Mouse (Mus musculus) kidney, embryonic 15.5 days (tissue): ENCODE measurements around the gene AC129217.1. TPM values are rescaled to one million over a fixed set of nuclear protein-coding genes. Genes with fewer than 3 reads are reported as not detected.

Experiments used
- ATAC-seq: fragments of 200-750 bp; cut with Nextera tagmentation; replicated peaks from 2 replicates; pipeline ENCODE4 v1.8.0; 2017; ENCODE audit warnings: moderate TSS enrichment; ENCODE audit not compliant: low FRiP score
- H3K27ac ChIP-seq: fragments of 300-500 bp; sonication (generic); 2 replicates; pipeline ENCODE4 v1.5.1; 2015; ENCODE audit warnings: mild to moderate bottlenecking, inconsistent platforms
- H3K27me3 ChIP-seq: fragments of 300-500 bp; sonication (generic); 2 replicates; pipeline ENCODE4 v1.6.1; 2015; ENCODE audit warnings: inconsistent platforms
- H3K36me3 ChIP-seq: fragments of 300-500 bp; sonication (generic); 2 replicates; pipeline ENCODE4 v1.6.1; 2015; ENCODE audit warnings: inconsistent platforms
- H3K4me1 ChIP-seq: fragments of 300-500 bp; sonication (generic); 2 replicates; pipeline ENCODE4 v1.6.1; 2015; ENCODE audit warnings: inconsistent platforms
- H3K4me2 ChIP-seq: fragments of 300-500 bp; sonication (generic); 2 replicates; pipeline ENCODE4 v1.6.1; 2015; ENCODE audit warnings: moderate library complexity, mild to moderate bottlenecking, inconsistent platforms
- H3K4me3 ChIP-seq: fragments of 300-500 bp; sonication (generic); replicated peaks from 2 replicates; pipeline ENCODE4 v1.5.1; 2015; ENCODE audit warnings: mild to moderate bottlenecking, inconsistent platforms
- H3K9ac ChIP-seq: fragments of 300-500 bp; sonication (generic); 2 replicates; pipeline ENCODE4 v1.6.1; 2015; ENCODE audit warnings: mild to moderate bottlenecking, inconsistent platforms
- H3K9me3 ChIP-seq: fragments of 300-500 bp; sonication (generic); replicated peaks from 2 replicates; pipeline ENCODE4 v1.6.1; 2016; ENCODE audit warnings: inconsistent platforms
- WGBS: fragments of 180-500 bp; shearing (Covaris S2); methylation state at CpG from one replicate; pipeline ENCODE4 v1.1.7; 2015; ENCODE audit warnings: mixed read lengths; 5-methylcytosine and 5-hydroxymethylcytosine counted together
- microRNA-seq: library from miRNA; unstranded; fragments of <30 nt; microRNA quantifications from one replicate; pipeline ENCODE4, GENCODE M21; 2016
- polyA plus RNA-seq: library from polyadenylated mRNA; unstranded; fragments of >200 nt; fragmentation: Nextera tagmentation; extraction: Ambion mirVana; gene quantifications from 2 replicates; pipeline ENCODE4 v1.2.1, GENCODE M21; 2015

AC129217.1 gene
- polyA plus RNA-seq, 1 experiment from 2014 or later, result not detected

DNA sequence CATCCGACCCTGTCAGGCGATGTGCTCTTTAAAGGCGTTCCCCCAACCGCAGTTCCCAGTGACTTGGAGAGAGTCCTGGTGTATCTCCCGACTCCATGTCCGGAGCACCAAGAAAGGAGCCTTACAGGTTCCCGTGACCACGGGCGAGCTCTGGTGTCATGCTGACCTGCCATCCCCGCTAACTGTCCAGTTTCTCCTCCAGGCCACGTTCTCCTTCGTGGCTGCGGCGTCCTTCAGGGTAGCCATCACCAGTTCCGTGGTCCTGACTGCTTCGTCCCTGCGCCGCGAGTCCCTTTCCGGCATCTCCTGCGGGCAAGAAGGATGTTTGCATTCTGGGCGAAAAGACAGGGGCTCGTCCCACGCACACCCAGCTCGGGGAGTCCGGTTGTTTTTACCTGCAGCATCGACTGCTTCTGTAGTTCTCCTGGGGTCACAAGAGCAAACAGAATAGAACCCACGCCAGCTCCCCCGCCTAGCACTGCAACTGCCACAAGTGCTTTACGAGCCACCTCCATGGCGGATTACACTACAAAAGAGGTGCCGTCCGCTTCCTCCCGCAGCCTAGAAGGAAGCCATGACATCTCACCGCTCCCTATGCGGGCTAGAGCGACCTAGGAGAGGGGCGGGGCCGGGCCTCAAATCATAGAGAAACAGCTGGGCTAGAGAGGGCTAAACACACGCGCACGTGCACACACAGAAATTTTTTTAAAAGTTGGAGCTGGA, 50.9 kb downstream of the AC129217.1 start, which contains the start of gene Uqcc3:
TSS of gene Uqcc3 (minus strand) at position 613 of the 723 bp plus-strand sequence.
- peak; percentile 97 for ATAC-seq
- peaks cover 31% of the 10 kb centered on the region for H3K36me3 ChIP-seq
- peak within 1 kb of the TSS; percentile 79 for H3K4me2 ChIP-seq
- peak within 1 kb of the TSS; percentile 78 for H3K9ac ChIP-seq
- peak within 1 kb of the TSS; percentile 92 for H3K27ac ChIP-seq
- WGBS, result under 1% methylated on average over 42 of the region's 42 CpGs
- H3K9me3 ChIP-seq, result no peaks in the 10 kb centered on the region
- H3K4me1 ChIP-seq, result peaks cover 15% of the 10 kb centered on the region
- H3K27me3 ChIP-seq, result no peaks in the 10 kb centered on the region
- peak within 1 kb of the TSS; percentile 79 for H3K4me3 ChIP-seq

DNA sequence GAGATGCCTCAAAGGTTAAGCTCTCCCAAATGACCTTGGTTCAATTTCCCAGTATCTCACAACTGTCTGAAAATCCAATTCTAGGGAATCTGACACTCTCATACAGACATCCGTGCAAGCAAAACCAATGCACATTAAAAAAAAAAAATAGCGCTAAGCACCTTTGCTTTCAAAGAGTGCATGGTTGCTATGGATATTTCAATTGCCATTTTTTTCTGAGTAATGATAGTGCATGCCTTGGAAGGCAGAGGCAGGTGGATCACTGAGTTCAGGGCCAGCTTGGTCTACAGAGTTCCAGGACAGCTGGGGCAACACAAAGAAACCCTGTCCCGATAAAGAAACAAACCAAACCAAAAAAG, 51.4 kb downstream of the AC129217.1 start:
- no peaks in the 10 kb centered on the region for H3K27me3 ChIP-seq
- peak overlapping the region; percentile 92 for H3K27ac ChIP-seq
- peak overlapping the region; percentile 78 for H3K9ac ChIP-seq
- H3K4me2 ChIP-seq, result peak overlapping the region; percentile 79
- peaks cover 26% of the 10 kb centered on the region for H3K36me3 ChIP-seq
- 12% methylated on average over 3 of the region's 3 CpGs for WGBS
- no peaks in the 10 kb centered on the region for H3K9me3 ChIP-seq
- H3K4me1 ChIP-seq, result peaks cover 15% of the 10 kb centered on the region
- H3K4me3 ChIP-seq, result peak overlapping the region; percentile 79
- no peak for ATAC-seq

- no peak for ATAC-seq
- Histone ChIP-seq H3K27ac (no peak within 1 kb of the TSS), H3K36me3 (peaks cover 3% of the 10 kb centered on the region; the same call in 1 of the 2 replicates), H3K4me2 (no peak within 1 kb of the TSS), H3K9ac (no peak within 1 kb of the TSS), H3K4me3 (no peak within 1 kb of the TSS), H3K27me3 (no peaks in the 10 kb centered on the region), H3K9me3 (no peaks in the 10 kb centered on the region), H3K4me1 (peaks cover 27% of the 10 kb centered on the region)
- 77% methylated on average over 3 of the region's 3 CpGs for WGBS
Measured at GRCm38 (mm10) chr19:8883616-8884015, 54.0 kb downstream of the AC129217.1 start, which contains the start of the genes Lbhd1 and Gm49403. TSS of gene Lbhd1 (plus strand) at chr19:8883732. TSS of gene Gm49403 (plus strand) at chr19:8883930.

- WGBS, result 59% methylated on average over 1 of the region's 1 CpGs
- Histone ChIP-seq H3K4me2 (peak overlapping the region; percentile 56), H3K4me1 (peaks cover 19% of the 10 kb centered on the region), H3K4me3 (peak overlapping the region; percentile 72; the same call in 1 of the 2 replicates), H3K9ac (no peak overlapping the region), H3K27ac (peak overlapping the region; percentile 93), H3K36me3 (peaks cover 16% of the 10 kb centered on the region), H3K27me3 (no peaks in the 10 kb centered on the region), H3K9me3 (no peaks in the 10 kb centered on the region)
- no peak for ATAC-seq
Measured at GRCm38 (mm10) chr19:8886916-8887584, 57.5 kb downstream of the AC129217.1 start.

GRCm38 (mm10) chr19:8887585-8888463, 58.3 kb downstream of the AC129217.1 start:
- peak overlapping the region; percentile 93 for H3K27ac ChIP-seq
- no peaks in the 10 kb centered on the region for H3K27me3 ChIP-seq
- H3K4me3 ChIP-seq, result peak overlapping the region; percentile 72
- peaks cover 16% of the 10 kb centered on the region for H3K36me3 ChIP-seq
- H3K9ac ChIP-seq, result peak overlapping the region; percentile 78
- H3K4me1 ChIP-seq, result peaks cover 23% of the 10 kb centered on the region
- H3K9me3 ChIP-seq, result no peaks in the 10 kb centered on the region
- WGBS, result 14% methylated on average over 19 of the region's 19 CpGs
- ATAC-seq, result no peak
- peak overlapping the region; percentile 56 for H3K4me2 ChIP-seq

GRCm38 (mm10) chr19:8888511-8889385, 59.2 kb downstream of the AC129217.1 start, which contains the start of the genes 1810009A15Rik and Gm49416:
TSS of gene 1810009A15Rik (plus strand) at chr19:8888853.
TSS of gene Gm49416 (plus strand) at chr19:8888926.
- peak within 1 kb of the TSS; percentile 72 for H3K4me3 ChIP-seq
- peaks cover 28% of the 10 kb centered on the region for H3K4me1 ChIP-seq
- no peaks in the 10 kb centered on the region for H3K27me3 ChIP-seq
- peak within 1 kb of the TSS; percentile 56 for H3K4me2 ChIP-seq
- peaks cover 16% of the 10 kb centered on the region for H3K36me3 ChIP-seq
- H3K9me3 ChIP-seq, result no peaks in the 10 kb centered on the region
- H3K27ac ChIP-seq, result peak within 1 kb of the TSS; percentile 93
- peak within 1 kb of the TSS; percentile 78 for H3K9ac ChIP-seq
- ATAC-seq, result peak; percentile 94
- WGBS, result under 1% methylated on average over 58 of the region's 58 CpGs

Small RNA genes within 50 kb of the gene (microRNA-seq; reads per million reads assigned to microRNA genes)
- gene Mir5136, result not detected

Other genes with a start within 250 kb of the AC129217.1 start
- gene Slc22a8, start 238.5 kb upstream of the AC129217.1 start, polyA plus RNA-seq, result 6.8 and 8.3 TPM in 2 replicates
- 21.6 and 26.5 TPM in 2 replicates for gene Slc22a6, start 211.7 kb upstream of the AC129217.1 start, polyA plus RNA-seq
- gene Chrm1, start 166.0 kb upstream of the AC129217.1 start, polyA plus RNA-seq, result 0.06 and 0.14 TPM in 2 replicates
- gene Slc3a2, start 106.4 kb upstream of the AC129217.1 start, polyA plus RNA-seq, result 115 and 123 TPM in 2 replicates
- 90.1 and 94.2 TPM in 2 replicates for gene Wdr74, start 93.9 kb upstream of the AC129217.1 start, polyA plus RNA-seq
- 2.0 and 2.6 TPM in 2 replicates for gene 1700092M07Rik, start 89.1 kb upstream of the AC129217.1 start, polyA plus RNA-seq
- gene Stx5a, start 88.4 kb upstream of the AC129217.1 start, polyA plus RNA-seq, result 132 and 145 TPM in 2 replicates
- 183 and 189 TPM in 2 replicates for gene Nxf1, start 72.7 kb upstream of the AC129217.1 start, polyA plus RNA-seq
- gene Tmem223, start 58.8 kb upstream of the AC129217.1 start, polyA plus RNA-seq, result 206 and 220 TPM in 2 replicates
- 83.6 and 85.6 TPM in 2 replicates for gene Tmem179b, start 55.3 kb upstream of the AC129217.1 start, polyA plus RNA-seq
- gene Taf6l, start 43.4 kb upstream of the AC129217.1 start, polyA plus RNA-seq, result 31.5 and 35.1 TPM in 2 replicates
- gene Polr2g, start 31.2 kb upstream of the AC129217.1 start, polyA plus RNA-seq, result 172 and 187 TPM in 2 replicates
- 5.1 and 5.7 TPM in 2 replicates for gene Zbtb3, start 27.2 kb upstream of the AC129217.1 start, polyA plus RNA-seq
- 61.7 and 62.7 TPM in 2 replicates for gene Ttc9c, start 10.4 kb upstream of the AC129217.1 start, polyA plus RNA-seq
- 5.6 and 6.4 TPM in 2 replicates for gene Hnrnpul2, start 9.8 kb upstream of the AC129217.1 start, polyA plus RNA-seq
- 52.1 and 58.1 TPM in 2 replicates for gene Bscl2, start 7.7 kb downstream of the AC129217.1 start, polyA plus RNA-seq
- 4.8 and 8.5 TPM in 2 replicates for gene Gng3, start 9.4 kb downstream of the AC129217.1 start, polyA plus RNA-seq
- gene Lrrn4cl, start 21.0 kb downstream of the AC129217.1 start, polyA plus RNA-seq, result 0.84 and 1.3 TPM in 2 replicates
- 192 and 195 TPM in 2 replicates for gene Ubxn1, start 41.7 kb downstream of the AC129217.1 start, polyA plus RNA-seq
- 69.5 and 72.8 TPM in 2 replicates for gene Uqcc3, start 51.1 kb downstream of the AC129217.1 start, polyA plus RNA-seq
- 82.3 and 111 TPM in 2 replicates for gene Lbhd1, start 54.0 kb downstream of the AC129217.1 start, polyA plus RNA-seq
- not detected in 2 replicates for gene Gm49403, start 54.2 kb downstream of the AC129217.1 start, polyA plus RNA-seq
- gene 1810009A15Rik, start 59.1 kb downstream of the AC129217.1 start, polyA plus RNA-seq, result 100 TPM in 2 replicates
- not detected in 2 replicates for gene Gm49416, start 59.2 kb downstream of the AC129217.1 start, polyA plus RNA-seq
- 42.4 and 47.4 TPM in 2 replicates for gene Ints5, start 63.2 kb downstream of the AC129217.1 start, polyA plus RNA-seq
- 126 and 130 TPM in 2 replicates for gene Ganab, start 68.3 kb downstream of the AC129217.1 start, polyA plus RNA-seq
- 51.2 and 51.8 TPM in 2 replicates for gene B3gat3, start 90.6 kb downstream of the AC129217.1 start, polyA plus RNA-seq
- gene Rom1, start 99.6 kb downstream of the AC129217.1 start, polyA plus RNA-seq, result 3.9 and 4.9 TPM in 2 replicates
- gene Eml3, start 99.8 kb downstream of the AC129217.1 start, polyA plus RNA-seq, result 28.7 and 33.5 TPM in 2 replicates
- gene Mta2, start 112.1 kb downstream of the AC129217.1 start, polyA plus RNA-seq, result 166 and 168 TPM in 2 replicates
- gene Tut1, start 124.1 kb downstream of the AC129217.1 start, polyA plus RNA-seq, result 32.9 and 33.5 TPM in 2 replicates
- gene Eef1g, start 137.3 kb downstream of the AC129217.1 start, polyA plus RNA-seq, result 467 and 476 TPM in 2 replicates
- gene Ahnak, start 159.5 kb downstream of the AC129217.1 start, polyA plus RNA-seq, result 17.3 and 18.2 TPM in 2 replicates